Mouse (Mus musculus) frontal cortex, postnatal 36 days (tissue): ENCODE results near the gene Scube3.

ENCODE experiments used
- DNase-seq, 2 experiments: peaks; one replicate each; pipeline ENCODE4 v3.0.0; 2022; ENCODE audit warnings: low spot score in 2 of 2

Gene Scube3

GRCm38 (mm10) chr17:28133193-28133592 is 8.7 kb upstream of the Scube3 start:
- peak; percentile 55 to 58 for DNase-seq

- DNase-seq = no peak
These were observed 6.4 kb upstream of the Scube3 start for GRCm38 (mm10) chr17:28135496-28135895.

GRCm38 (mm10) chr17:28136266-28136665 is 5.7 kb upstream of the Scube3 start:
- DNase-seq = no peak

GRCm38 (mm10) chr17:28138013-28138412 is 3.9 kb upstream of the Scube3 start:
- no peak for DNase-seq

- no peak for DNase-seq
These were observed 3.3 kb upstream of the Scube3 start for GRCm38 (mm10) chr17:28138685-28139084.

- DNase-seq = no peak
These were observed 1.3 kb upstream of the Scube3 start for GRCm38 (mm10) chr17:28140431-28141204.

GRCm38 (mm10) chr17:28141205-28141650 is 713 bp upstream of the Scube3 start:
- no peak for DNase-seq

GRCm38 (mm10) chr17:28142700-28143610 is 1.0 kb downstream of the Scube3 start:
- DNase-seq = no peak

- no peak for DNase-seq
These were observed 1.8 kb downstream of the Scube3 start for GRCm38 (mm10) chr17:28143751-28144150.

GRCm38 (mm10) chr17:28144241-28144640 is 2.3 kb downstream of the Scube3 start:
- no peak for DNase-seq

GRCm38 (mm10) chr17:28148288-28148687 is 6.3 kb downstream of the Scube3 start:
- DNase-seq = no peak

- no peak for DNase-seq
These were observed 7.8 kb downstream of the Scube3 start for GRCm38 (mm10) chr17:28149734-28150133.

- DNase-seq = no peak
These were observed 8.5 kb downstream of the Scube3 start for GRCm38 (mm10) chr17:28150456-28150855.

GRCm38 (mm10) chr17:28153095-28153494 is 11.2 kb downstream of the Scube3 start:
- no peak for DNase-seq

- DNase-seq = no peak
These were observed 13.0 kb downstream of the Scube3 start for GRCm38 (mm10) chr17:28154970-28155369.

GRCm38 (mm10) chr17:28160361-28160760 is 18.4 kb downstream of the Scube3 start:
- no peak for DNase-seq

GRCm38 (mm10) chr17:28161310-28161881 is 19.5 kb downstream of the Scube3 start:
- DNase-seq = no peak

GRCm38 (mm10) chr17:28163666-28164065 is 21.7 kb downstream of the Scube3 start:
- peak; percentile 77 to 84 for DNase-seq

- DNase-seq = peak in 1 of 2 experiments; percentile 55
These were observed 28.7 kb downstream of the Scube3 start for GRCm38 (mm10) chr17:28170460-28171305.

GRCm38 (mm10) chr17:28172690-28173089 is 30.7 kb downstream of the Scube3 start:
- DNase-seq = no peak
